Mouse (Mus musculus) frontal cortex, postnatal 25 days (tissue): ENCODE data around the gene Tsc2.

Experiments
- DNase-seq, 2 experiments: peaks; one replicate each; pipeline ENCODE4 v3.0.0; 2022; ENCODE audit warnings: low spot score in 2 of 2

The Tsc2 gene

GRCm38 (mm10) chr17:24647493-24647892 lies 15.1 kb upstream of the Tsc2 start:
- no peak for DNase-seq

GRCm38 (mm10) chr17:24646381-24646780 lies 14.0 kb upstream of the Tsc2 start:
- DNase-seq, result no peak

GRCm38 (mm10) chr17:24645916-24646315 lies 13.5 kb upstream of the Tsc2 start:
- DNase-seq, result no peak

- no peak for DNase-seq
These were observed 12.7 kb upstream of the Tsc2 start for GRCm38 (mm10) chr17:24644875-24645721.

GRCm38 (mm10) chr17:24644030-24644715 lies 11.7 kb upstream of the Tsc2 start:
- DNase-seq, result no peak

GRCm38 (mm10) chr17:24642791-24643343 lies 10.4 kb upstream of the Tsc2 start:
- no peak for DNase-seq

- DNase-seq, result no peak
These were observed 9.5 kb upstream of the Tsc2 start for GRCm38 (mm10) chr17:24641944-24642343.

- no peak for DNase-seq
These were observed 8.2 kb upstream of the Tsc2 start for GRCm38 (mm10) chr17:24640581-24640980.

GRCm38 (mm10) chr17:24640119-24640518 lies 7.7 kb upstream of the Tsc2 start:
- DNase-seq, result no peak

GRCm38 (mm10) chr17:24639571-24639988 lies 7.2 kb upstream of the Tsc2 start:
- DNase-seq, result no peak

GRCm38 (mm10) chr17:24638840-24639239 lies 6.4 kb upstream of the Tsc2 start:
- DNase-seq, result no peak

GRCm38 (mm10) chr17:24638214-24638613 lies 5.8 kb upstream of the Tsc2 start:
- DNase-seq, result no peak

GRCm38 (mm10) chr17:24636781-24637481 lies 4.5 kb upstream of the Tsc2 start:
- DNase-seq, result no peak

- no peak for DNase-seq
These were observed 3.3 kb upstream of the Tsc2 start for GRCm38 (mm10) chr17:24635694-24636093.

- DNase-seq, result peak in 1 of 2 experiments; percentile 34
These were observed 2.6 kb upstream of the Tsc2 start for GRCm38 (mm10) chr17:24635024-24635423.

GRCm38 (mm10) chr17:24633831-24634230 lies 1.4 kb upstream of the Tsc2 start:
- DNase-seq, result no peak

- no peak for DNase-seq
These were observed 501 bp upstream of the Tsc2 start for GRCm38 (mm10) chr17:24632813-24633449.

GRCm38 (mm10) chr17:24630072-24630471 lies 2.4 kb downstream of the Tsc2 start:
- DNase-seq, result no peak

- DNase-seq, result peak; percentile 63 to 68
These were observed 3.8 kb downstream of the Tsc2 start for GRCm38 (mm10) chr17:24628646-24629045.

- no peak for DNase-seq
These were observed 7.0 kb downstream of the Tsc2 start for GRCm38 (mm10) chr17:24625472-24625871.

GRCm38 (mm10) chr17:24617561-24618194 lies 14.8 kb downstream of the Tsc2 start:
- no peak for DNase-seq
